Mouse (Mus musculus) heart, postnatal 25 days (tissue): ENCODE measurements at regions not wholly inside any gene's neighbourhood (a gene's known extent, or its start where the extent isn't known, plus 50 kb on each side); places are given as distances from the start of the nearest gene placed in this dataset.

Source experiments
- DNase-seq: peaks from one replicate; pipeline ENCODE4 v3.0.0; 2022; ENCODE audit warnings: low spot score
- intact Hi-C: fragments of 180-260 bp; cut with DNase I; formaldehyde crosslinking; loops from one replicate; pipeline ENCODE4 v1.15.1; 2025

GRCm38 (mm10) chr14:80083724-80084123 is 99.8 kb downstream of the Olfm4 start:
- intact Hi-C loops = no loop called here
- DNase-seq = no peak

GRCm38 (mm10) chr14:80097238-80097637 is 113.4 kb downstream of the Olfm4 start:
- intact Hi-C loops = no loop called here
- DNase-seq = no peak

- no peak for DNase-seq
- intact Hi-C loops = no loop called here
Measured at GRCm38 (mm10) chr14:80113115-80113687, 129.3 kb downstream of the Olfm4 start.

GRCm38 (mm10) chr14:80114326-80114725 is 130.4 kb downstream of the Olfm4 start:
- intact Hi-C loops = no loop called here
- no peak for DNase-seq

- intact Hi-C loops = no loop called here
- no peak for DNase-seq
Measured at GRCm38 (mm10) chr14:80125156-80125555, 141.3 kb downstream of the Olfm4 start.

GRCm38 (mm10) chr14:80128181-80128580 is 144.3 kb downstream of the Olfm4 start:
- DNase-seq = no peak
- intact Hi-C loops = no loop called here

- intact Hi-C loops = no loop called here
- no peak for DNase-seq
Measured at GRCm38 (mm10) chr14:80137541-80137940, 153.7 kb downstream of the Olfm4 start.

- intact Hi-C loops = no loop called here
- DNase-seq = no peak
Measured at GRCm38 (mm10) chr14:80138991-80139791, 155.3 kb downstream of the Olfm4 start.

GRCm38 (mm10) chr14:80157002-80157401 is 173.1 kb downstream of the Olfm4 start:
- intact Hi-C loops = no loop called here
- no peak for DNase-seq

GRCm38 (mm10) chr14:80169211-80169610 is 185.3 kb downstream of the Olfm4 start:
- DNase-seq = no peak
- intact Hi-C loops = no loop called here

- DNase-seq = no peak
- intact Hi-C loops = no loop called here
Measured at GRCm38 (mm10) chr14:80170450-80171180, 186.7 kb downstream of the Olfm4 start.

GRCm38 (mm10) chr14:80172799-80173484 is 189.1 kb downstream of the Olfm4 start:
- intact Hi-C loops = no loop called here
- no peak for DNase-seq

GRCm38 (mm10) chr14:80176464-80176863 is 192.6 kb downstream of the Olfm4 start:
- no peak for DNase-seq
- intact Hi-C loops = no loop called here

- no peak for DNase-seq
- intact Hi-C loops = no loop called here
Measured at GRCm38 (mm10) chr14:80195041-80195440, 211.2 kb downstream of the Olfm4 start.

- intact Hi-C loops = loop anchor here (10.0 kb wide), 1 partner anchor 368 kb away; no protein-coding TSS in a partner anchor
- no peak for DNase-seq
Measured at GRCm38 (mm10) chr14:80212916-80213315, 229.0 kb downstream of the Olfm4 start.

GRCm38 (mm10) chr14:80213666-80214065 is 229.8 kb downstream of the Olfm4 start:
- DNase-seq = no peak
- intact Hi-C loops = loop anchor here (10.0 kb wide), 1 partner anchor 369 kb away; no protein-coding TSS in a partner anchor

- intact Hi-C loops = loop anchor here (1.0 to 10.0 kb wide), 2 partner anchors 371 to 447 kb away; no protein-coding TSS in a partner anchor
- no peak for DNase-seq
Measured at GRCm38 (mm10) chr14:80215960-80216552, 232.2 kb downstream of the Olfm4 start.

- intact Hi-C loops = no loop called here
- no peak for DNase-seq
Measured at GRCm38 (mm10) chr14:80232066-80232465, 248.2 kb downstream of the Olfm4 start.

- no peak for DNase-seq
- intact Hi-C loops = no loop called here
Measured at GRCm38 (mm10) chr14:80232976-80233375, 249.1 kb downstream of the Olfm4 start.

GRCm38 (mm10) chr14:80237136-80237535 is 253.3 kb downstream of the Olfm4 start:
- intact Hi-C loops = no loop called here
- no peak for DNase-seq
